24 mouse cellular contexts compared by ENCODE assay signal in genomic region chr10:60724496-60724895, GRCm38 (mm10). TPM values are rescaled to one million over a fixed set of nuclear protein-coding genes. Genes with fewer than 3 reads are reported as not detected.
DNase-seq lines count a peak whose midpoint lies in the region; ATAC-seq and TF ChIP-seq lines count a peak whose summit lies in the region.
"Had no signal": no experiment of that assay in that cellular context is flagged by ENCODE, and none has a peak within 500 bp of the region (broad histone marks: within the 10 kb centered on the region; RNA-seq: fewer than 3 reads in every experiment).

No protein-coding gene starts in this region.

- H3K36me3 ChIP-seq in embryonic facial prominence, embryonic 13.5 days, result peaks cover 44% of the 10 kb centered on the region
- peaks cover 2% of the 10 kb centered on the region; the same call in 1 of the 2 replicates for H3K36me3 ChIP-seq in embryonic facial prominence, embryonic 10.5 days (replicated peaks)
- no peaks in the 10 kb centered on the region for H3K36me3 ChIP-seq in E14TG2a.4 (ENCODE audit: insufficient read depth, low read length)

- no peaks in the 10 kb centered on the region for H3K9me3 ChIP-seq in embryonic facial prominence, embryonic 13.5 days
- H3K9me3 ChIP-seq in embryonic facial prominence, embryonic 10.5 days, result no peaks in the 10 kb centered on the region
- H3K9me3 ChIP-seq in E14TG2a.4 (ENCODE audit: low read length), result peaks cover 4% of the 10 kb centered on the region; the same call in 1 of the 2 replicates
- H3K9me3 ChIP-seq: forebrain, embryonic 13.5 days; forebrain, embryonic 15.5 days had no signal

- DNase-seq in embryonic facial prominence, embryonic 10.5 days (ENCODE audit: low spot score), result no peak
- peak; percentile 84 for DNase-seq in ES-CJ7 (ENCODE audit: low read depth, low spot score)
- DNase-seq in R1 (ENCODE audit: low read depth, low spot score), result peak; percentile 50
- DNase-seq in spleen, postnatal 10 days (ENCODE audit: low spot score in 2 of 2), result no peak
- no peak for DNase-seq in spleen, postnatal 4 days (ENCODE audit: low spot score in 2 of 2)
- DNase-seq in right cerebral cortex, postnatal 36 days (ENCODE audit: low spot score in 2 of 2), result no peak
- DNase-seq: adrenal gland, adult 8-10 months; adrenal gland, postnatal 14 days; adrenal gland, postnatal 36 days; B cell, adult 2 months; cerebellum, adult 11-12 months; cerebellum, adult 2 months; cerebellum, adult 9-10 months; cerebellum, postnatal 10 days; cerebellum, postnatal 25 days had no signal

- H3K27me3 ChIP-seq in embryonic facial prominence, embryonic 13.5 days, result no peaks in the 10 kb centered on the region
- H3K27me3 ChIP-seq in embryonic facial prominence, embryonic 10.5 days (replicated peaks; ENCODE audit: low read depth, poor library complexity, severe bottlenecking), result 0 out of 2 replicates have a peak, but pooled peaks cover 4% of the 10 kb centered on the region
- H3K27me3 ChIP-seq in E14TG2a.4 (ENCODE audit: insufficient read depth, low read length), result no peaks in the 10 kb centered on the region
- H3K27me3 ChIP-seq: CH12.LX; forebrain, embryonic 13.5 days; forebrain, embryonic 15.5 days; Patski had no signal

- H3K9ac ChIP-seq in embryonic facial prominence, embryonic 13.5 days, result no peak overlapping the region
- H3K9ac ChIP-seq: forebrain, embryonic 13.5 days; forebrain, embryonic 15.5 days had no signal

- H3K4me1 ChIP-seq in embryonic facial prominence, embryonic 13.5 days, result peaks cover 16% of the 10 kb centered on the region
- peaks cover 9% of the 10 kb centered on the region; the same call in 1 of the 2 replicates for H3K4me1 ChIP-seq in embryonic facial prominence, embryonic 10.5 days
- peaks cover 100% of the 10 kb centered on the region for H3K4me1 ChIP-seq in E14TG2a.4 (replicated peaks; ENCODE audit: low read depth, low read length)

- 78% methylated on average over 6 of the region's 6 CpGs for WGBS in embryonic facial prominence, embryonic 13.5 days
- whole genome bisulfite sequencing in embryonic facial prominence, embryonic 10.5 days, result 81% methylated on average over 6 of the region's 6 CpGs

- no peak overlapping the region for H3K4me3 ChIP-seq in embryonic facial prominence, embryonic 13.5 days
- H3K4me3 ChIP-seq in embryonic facial prominence, embryonic 10.5 days, result no peak overlapping the region
- H3K4me3 ChIP-seq in E14TG2a.4 (replicated peaks; ENCODE audit: low read length), result peak overlapping the region; percentile 54
- H3K4me3 ChIP-seq: forebrain, embryonic 13.5 days; forebrain, embryonic 15.5 days had no signal

- H3K4me2 ChIP-seq in embryonic facial prominence, embryonic 13.5 days, result no peak overlapping the region
- H3K4me2 ChIP-seq: forebrain, embryonic 13.5 days; forebrain, embryonic 15.5 days had no signal

- TF ChIP-seq CTCF in E14TG2a.4 (conservative IDR thresholded peaks at IDR 0.05; ENCODE audit: low read length), result no peak

- no peak overlapping the region for H3K27ac ChIP-seq in embryonic facial prominence, embryonic 13.5 days
- H3K27ac ChIP-seq in embryonic facial prominence, embryonic 10.5 days (replicated peaks), result no peak overlapping the region
- H3K27ac ChIP-seq: forebrain, embryonic 13.5 days; forebrain, embryonic 15.5 days had no signal

- 0 out of 2 replicates have a peak, but pooled peaks have one; percentile 17 for ATAC-seq in embryonic facial prominence, embryonic 13.5 days (ENCODE audit: insufficient number of reproducible peaks, insufficient read depth, low FRiP score, low TSS enrichment, low read depth)
- ATAC-seq: activated CD4-positive, CD25-positive, alpha-beta regulatory T cell, adult 4 months; CD4-positive, CD25-positive, alpha-beta regulatory T cell, adult 4 months; forebrain, embryonic 13.5 days; forebrain, embryonic 15.5 days; Patski had no signal

RNA-seq across cellular contexts. Expression of gene Slc29a3, which starts 28.1 kb away (rescaled TPM):
- 14.8 and 17.8 TPM in 2 replicates for polyA plus RNA-seq in embryonic facial prominence, embryonic 13.5 days (2015; fragmentation: Nextera tagmentation; extraction: Ambion mirVana)
- 9.4 and 12.7 TPM in 2 replicates for polyA plus RNA-seq in embryonic facial prominence, embryonic 10.5 days (2016; fragmentation: Nextera tagmentation; extraction: Ambion mirVana)

RNA-seq across cellular contexts. Expression of gene Cdh23, which starts 28.2 kb away (rescaled TPM):
- polyA plus RNA-seq in embryonic facial prominence, embryonic 13.5 days (2015; fragmentation: Nextera tagmentation; extraction: Ambion mirVana), result 0.72 and 0.84 TPM in 2 replicates
- 0.29 and 0.35 TPM in 2 replicates for polyA plus RNA-seq in embryonic facial prominence, embryonic 10.5 days (2016; fragmentation: Nextera tagmentation; extraction: Ambion mirVana)
- polyA plus RNA-seq: G1E had no signal

Comparison
In these comparisons a context has a peak if more than half of its experiments do, and no peak if none do; other contexts are left out.
1. DNase-seq: peak in ES-CJ7 (single experiment) and R1 (single experiment); none in embryonic facial prominence, embryonic 10.5 days (single experiment), spleen, postnatal 10 days (0 of 2), spleen, postnatal 4 days (0 of 2) and right cerebral cortex, postnatal 36 days (0 of 2).